Comparison of ENCODE assay signal across 35 mouse cellular contexts in genomic region chr6:146340951-146341350, GRCm38 (mm10).
"Had no signal": no experiment of that assay in that cellular context is flagged by ENCODE, and none has a peak within 500 bp of the region (broad histone marks: within the 10 kb centered on the region; RNA-seq: fewer than 3 reads in every experiment).

No protein-coding gene starts in this region.

- H3K9me3 ChIP-seq: heart, embryonic 10.5 days; heart, embryonic 12.5 days; heart, embryonic 13.5 days; heart, embryonic 15.5 days; hindbrain, embryonic 10.5 days; hindbrain, embryonic 12.5 days; hindbrain, embryonic 13.5 days; hindbrain, embryonic 15.5 days; intestine, embryonic 15.5 days; kidney, embryonic 15.5 days had no signal

- DNase-seq: heart, postnatal 10 days; heart, postnatal 14 days; heart, postnatal 36 days; heart, postnatal 4 days; kidney, adult 11 months; kidney, adult 18-20 months; kidney, adult 2 months; kidney, adult 8-10 months; kidney, adult 9 months; kidney, postnatal 10 days; kidney, postnatal 14 days; kidney, postnatal 25 days; kidney, postnatal 36 days; kidney, postnatal 4 days; layer of hippocampus, adult 9-11 months; layer of hippocampus, postnatal 36 days had no signal

- H3K27ac ChIP-seq: heart, embryonic 10.5 days; heart, embryonic 13.5 days; heart, embryonic 15.5 days; hindbrain, embryonic 10.5 days; hindbrain, embryonic 12.5 days; hindbrain, embryonic 13.5 days; hindbrain, embryonic 14.5 days; hindbrain, embryonic 15.5 days; hindbrain, postnatal 0 days; intestine, embryonic 15.5 days; kidney, embryonic 15.5 days; kidney, postnatal 0 days; layer of hippocampus, adult 2 months had no signal

- H3K4me3 ChIP-seq: heart, embryonic 10.5 days; heart, embryonic 12.5 days; heart, embryonic 13.5 days; heart, embryonic 15.5 days; hindbrain, embryonic 10.5 days; hindbrain, embryonic 12.5 days; hindbrain, embryonic 13.5 days; hindbrain, embryonic 15.5 days; intestine, embryonic 15.5 days; kidney, embryonic 15.5 days; layer of hippocampus, adult 2 months had no signal

- H3K27me3 ChIP-seq: heart, embryonic 12.5 days; heart, embryonic 13.5 days; heart, embryonic 15.5 days; hindbrain, embryonic 12.5 days; hindbrain, embryonic 13.5 days; hindbrain, embryonic 15.5 days; intestine, embryonic 15.5 days; kidney, embryonic 15.5 days had no signal

- ATAC-seq: hindbrain, embryonic 16.5 days; inflammation-experienced regulatory T-cells, adult 6 months; intestine, embryonic 15.5 days; intestine, embryonic 16.5 days; intestine, postnatal 0 days had no signal

- H3K9ac ChIP-seq: heart, embryonic 12.5 days; heart, embryonic 13.5 days; heart, embryonic 15.5 days; hindbrain, embryonic 12.5 days; hindbrain, embryonic 13.5 days; hindbrain, embryonic 14.5 days; hindbrain, embryonic 15.5 days; intestine, embryonic 15.5 days; kidney, embryonic 15.5 days had no signal

- H3K4me2 ChIP-seq: heart, embryonic 11.5 days; heart, embryonic 12.5 days; heart, embryonic 13.5 days; heart, embryonic 15.5 days; hindbrain, embryonic 12.5 days; hindbrain, embryonic 13.5 days; hindbrain, embryonic 14.5 days; hindbrain, embryonic 15.5 days; intestine, embryonic 15.5 days; kidney, embryonic 15.5 days had no signal

- H3K36me3 ChIP-seq: heart, embryonic 15.5 days; hindbrain, embryonic 10.5 days; hindbrain, embryonic 12.5 days; hindbrain, embryonic 13.5 days; hindbrain, embryonic 15.5 days; intestine, embryonic 15.5 days; kidney, embryonic 15.5 days had no signal
